Mouse (Mus musculus) adrenal gland, postnatal 4 days (tissue): ENCODE data around the gene Lrch4. TPM values are rescaled to one million over a fixed set of nuclear protein-coding genes. Genes with fewer than 3 reads are reported as not detected.

Source experiments
- DNase-seq, 2 experiments: peaks; one replicate each; pipeline ENCODE4 v3.0.0; 2021 to 2022; ENCODE audit warnings: low spot score in 2 of 2, mixed read lengths in 2 of 2
- total RNA-seq, 2 experiments: library from RNA; stranded (reverse); gene quantifications; 2 replicates each; pipeline ENCODE4 v1.2.3; 2021

Lrch4 gene
- total RNA-seq, 2 experiments from 2014 or later = 27.9 to 34.5 TPM

DNA sequence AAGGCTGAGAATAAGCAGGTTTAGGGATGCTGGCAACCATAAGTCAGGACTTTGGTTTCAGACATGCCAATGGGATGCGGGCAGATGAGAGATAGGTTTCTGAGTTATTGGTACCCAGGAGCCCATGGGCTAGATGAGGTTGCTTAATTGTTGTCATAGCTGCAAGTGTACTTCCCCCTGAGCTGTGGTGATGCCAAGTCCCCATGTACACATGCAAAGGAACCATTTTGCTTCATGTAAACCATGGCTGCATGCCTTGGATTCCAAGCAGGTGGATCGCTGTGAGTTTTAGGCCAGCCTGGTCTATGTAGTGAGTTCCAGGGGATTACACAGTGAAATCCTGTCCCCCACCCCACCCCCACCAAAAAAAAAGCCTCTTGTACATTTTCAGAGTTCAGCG lies 56.7 kb downstream of the Lrch4 start:
- DNase-seq = no peak

DNA sequence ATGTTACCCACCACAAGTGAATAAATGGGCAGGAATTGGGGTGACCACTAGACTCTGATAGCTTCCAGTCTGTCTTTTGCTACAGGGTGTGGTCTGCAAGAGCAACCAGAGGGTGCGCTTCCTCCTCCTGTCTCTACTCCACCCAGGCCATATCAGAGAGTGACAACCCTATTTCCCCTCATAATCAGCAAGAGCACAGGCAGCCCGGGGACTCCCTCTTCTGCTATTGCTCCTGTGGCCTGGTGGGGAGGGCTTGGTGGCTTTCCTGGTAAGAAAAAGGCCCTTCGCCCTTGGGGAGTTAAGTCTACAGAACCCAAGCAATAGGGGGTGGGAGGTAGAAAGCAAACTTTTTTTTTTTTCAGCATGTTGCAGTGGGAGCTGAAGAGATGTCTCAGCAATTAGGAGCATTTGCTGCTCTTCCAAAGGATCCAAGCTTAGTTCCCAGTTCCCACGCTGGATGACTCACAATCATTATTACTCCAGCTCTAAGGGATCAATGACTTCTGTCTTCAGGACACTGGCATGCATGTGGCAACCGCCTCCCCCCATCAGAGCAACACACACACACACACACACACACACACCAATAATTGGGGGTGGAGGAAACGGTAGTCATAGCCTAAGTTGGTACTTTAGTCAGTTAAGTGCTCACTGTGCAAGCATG lies 57.3 kb downstream of the Lrch4 start:
- no peak for DNase-seq

DNA sequence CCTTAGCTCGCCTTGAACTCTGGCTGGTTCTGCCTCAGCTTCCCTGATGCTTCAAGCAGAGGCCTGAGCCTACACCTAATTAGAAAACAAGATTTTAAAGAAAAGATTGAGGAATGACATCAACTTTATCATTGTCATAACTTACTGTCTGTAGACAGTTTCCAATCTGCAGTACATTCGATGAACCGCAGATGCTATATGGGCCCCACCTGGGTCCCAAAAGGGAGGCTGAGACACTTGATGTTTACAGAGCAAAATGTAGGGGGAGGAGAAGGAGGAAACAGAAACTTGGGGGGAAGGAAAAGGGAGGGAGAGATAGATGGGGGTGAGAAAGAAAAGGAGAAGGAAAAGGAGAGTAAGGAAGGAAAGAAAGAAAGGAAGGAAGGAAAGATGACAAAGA lies 61.1 kb downstream of the Lrch4 start:
- DNase-seq = no peak

DNA sequence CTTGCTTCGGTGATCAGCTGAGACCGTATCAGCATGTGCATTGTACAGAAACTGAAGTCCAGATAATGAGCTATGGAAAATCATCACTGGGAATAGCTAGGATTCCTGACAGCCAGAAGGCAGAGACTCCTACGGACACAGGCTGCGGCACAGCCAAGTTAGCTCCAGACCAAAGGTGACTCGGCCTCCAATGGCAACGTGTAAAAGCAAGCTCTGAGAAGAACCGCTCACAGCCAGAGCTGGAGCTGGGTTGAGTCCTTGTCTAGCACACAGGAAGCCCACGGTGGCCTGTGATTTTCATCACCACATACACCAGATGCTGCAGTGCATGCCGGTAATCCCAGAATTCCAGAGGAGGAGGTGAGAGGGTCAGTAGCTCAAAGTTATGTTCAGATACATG lies 61.6 kb downstream of the Lrch4 start:
- no peak for DNase-seq

Other genes starting within 250 kb of the Lrch4 start
- gene Zan, start 152.1 kb upstream of the Lrch4 start, total RNA-seq = under 1 TPM; 0.20 to 0.36 TPM
- gene Pop7, start 126.6 kb upstream of the Lrch4 start, total RNA-seq = 10 to 100 TPM; 26.5 to 26.9 TPM
- gene Gigyf1, start 110.6 kb upstream of the Lrch4 start, total RNA-seq = 10 to 100 TPM; 65.1 to 69.2 TPM
- not detected for gene Epo, start 95.9 kb upstream of the Lrch4 start, total RNA-seq
- gene Gnb2, start 95.6 kb upstream of the Lrch4 start, total RNA-seq = 100 to 1,000 TPM; 771 to 773 TPM
- gene Actl6b, start 75.6 kb upstream of the Lrch4 start, total RNA-seq = 1 to 10 TPM; 8.1 TPM
- 10 to 100 TPM in 1 of 2 experiments, 1 to 10 TPM in 1; 2.4 to 25.8 TPM for gene Tfr2, start 59.3 kb upstream of the Lrch4 start, total RNA-seq
- 10 to 100 TPM; 52.4 to 54.0 TPM for gene Mospd3, start 28.1 kb upstream of the Lrch4 start, total RNA-seq
- 100 to 1,000 TPM; 549 to 594 TPM for gene Pcolce, start 15.3 kb upstream of the Lrch4 start, total RNA-seq
- gene Fbxo24, start 119 bp upstream of the Lrch4 start, total RNA-seq = 1 to 10 TPM; 1.2 to 3.3 TPM
- gene Gm20605, start 54 bp downstream of the Lrch4 start, total RNA-seq = 10 to 100 TPM; 16.3 to 16.4 TPM
- gene Sap25, start 12.2 kb downstream of the Lrch4 start, total RNA-seq = 1 to 10 TPM; 8.3 to 8.9 TPM
- under 1 TPM; 0.56 to 0.79 TPM for gene Irs3, start 16.6 kb downstream of the Lrch4 start, total RNA-seq
- gene Agfg2, start 55.6 kb downstream of the Lrch4 start, total RNA-seq = 10 to 100 TPM; 28.5 to 31.9 TPM
- 10 to 100 TPM; 10.9 to 11.6 TPM for gene Nyap1, start 112.5 kb downstream of the Lrch4 start, total RNA-seq
- gene Tsc22d4, start 116.6 kb downstream of the Lrch4 start, total RNA-seq = 100 to 1,000 TPM; 138 to 140 TPM
- 10 to 100 TPM; 29.9 to 40.3 TPM for gene Ppp1r35, start 149.7 kb downstream of the Lrch4 start, total RNA-seq
- gene Mepce, start 158.5 kb downstream of the Lrch4 start, total RNA-seq = 10 to 100 TPM; 58.4 to 67.5 TPM
- 1 to 10 TPM; 8.9 to 9.3 TPM for gene Zcwpw1, start 158.7 kb downstream of the Lrch4 start, total RNA-seq
- 1 to 10 TPM; 3.1 to 5.5 TPM for gene Pilra, start 207.2 kb downstream of the Lrch4 start, total RNA-seq
- 1 to 10 TPM; 2.9 to 3.6 TPM for gene Pilrb1, start 229.0 kb downstream of the Lrch4 start, total RNA-seq
- 1 to 10 TPM; 2.8 to 3.4 TPM for gene Pilrb2, start 242.7 kb downstream of the Lrch4 start, total RNA-seq